ENCODE assay signal across 25 mouse cellular contexts in the genomic region with DNA sequence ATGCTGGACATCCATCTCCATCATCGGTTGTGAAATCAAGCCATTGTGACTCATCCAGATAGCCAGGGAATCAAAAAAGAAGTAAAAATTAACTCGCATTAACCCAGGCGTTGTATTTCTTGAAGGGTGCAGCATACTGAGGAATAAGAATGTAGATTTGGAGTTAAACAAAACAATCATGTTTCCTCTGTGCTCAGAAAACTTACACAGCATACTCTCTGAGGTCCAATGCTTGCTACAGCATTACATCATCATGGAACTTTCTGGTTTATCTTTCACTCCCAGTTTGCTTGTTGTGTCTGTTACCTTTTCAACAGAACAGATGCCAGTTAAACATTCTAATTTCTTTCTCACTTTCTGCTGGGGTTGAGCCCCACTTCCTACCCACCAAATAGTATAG.
A peak's percentile ranks its signal among the peaks of the same experiment; 100 is the strongest.
DNase-seq lines count a peak whose midpoint lies in the region; TF ChIP-seq lines count a peak whose summit lies in the region.
"Had no signal": no experiment of that assay in that cellular context is flagged by ENCODE, and none has a peak within 500 bp of the region (broad histone marks: within the 10 kb centered on the region; RNA-seq: fewer than 3 reads in every experiment).

No protein-coding gene starts in this region.

- H3K79me2 ChIP-seq in myocyte (ENCODE audit: control insufficient read depth, insufficient read depth), result no peaks in the 10 kb centered on the region

- no peak for TF ChIP-seq POLR2A in myocyte (IDR thresholded peaks at IDR 0.05; ENCODE audit: insufficient read length, low read depth)

- no peak overlapping the region for H3K4me3 ChIP-seq in myocyte
- H3K4me3 ChIP-seq: embryonic facial prominence, embryonic 10.5 days; embryonic facial prominence, embryonic 13.5 days; erythroblast, embryonic 14.5 days; forebrain, embryonic 10.5 days; forebrain, embryonic 13.5 days; hindbrain, embryonic 10.5 days; hindbrain, embryonic 13.5 days; intestine, embryonic 15.5 days had no signal

- no peak overlapping the region for H3ac ChIP-seq in myocyte (ENCODE audit: control insufficient read depth, insufficient read length)

- DNase-seq in adrenal gland, postnatal 36 days, result peak; percentile 5 to 17
- DNase-seq in adrenal gland, postnatal 14 days, result no peak
- DNase-seq in lung, postnatal 14 days, result peak; percentile 8
- DNase-seq in lung, postnatal 10 days, result no peak
- DNase-seq in 416B (ENCODE audit: low read depth), result peak; percentile 26
- DNase-seq in right cerebral cortex, adult 18-20 months, result no peak
- DNase-seq: adrenal gland, postnatal 10 days; cerebellum, adult 11-12 months; cerebellum, adult 8-10 months; cerebellum, postnatal 10 days; cerebellum, postnatal 36 days; embryo, embryonic 11 days; gastrocnemius, postnatal 14 days; heart, adult 11 months had no signal

- no peaks in the 10 kb centered on the region for H3K27me3 ChIP-seq in myocyte (ENCODE audit: control insufficient read depth, insufficient read depth, insufficient read length)
- H3K27me3 ChIP-seq: embryonic facial prominence, embryonic 13.5 days; forebrain, embryonic 13.5 days; hindbrain, embryonic 13.5 days; intestine, embryonic 15.5 days had no signal

- H3K4me2 ChIP-seq in myocyte (ENCODE audit: low read depth), result no peak overlapping the region
- H3K4me2 ChIP-seq: embryonic facial prominence, embryonic 13.5 days; forebrain, embryonic 13.5 days; heart, embryonic 11.5 days; hindbrain, embryonic 13.5 days; intestine, embryonic 15.5 days had no signal

- H3K36me3 ChIP-seq in myocyte (ENCODE audit: control insufficient read depth, insufficient read depth), result no peaks in the 10 kb centered on the region
- H3K36me3 ChIP-seq: embryonic facial prominence, embryonic 10.5 days; embryonic facial prominence, embryonic 13.5 days; forebrain, embryonic 10.5 days; G1E; hindbrain, embryonic 10.5 days; hindbrain, embryonic 13.5 days; intestine, embryonic 15.5 days had no signal

TF ChIP-seq in myocyte, 11 proteins besides CTCF, POLR2A, EP300 and RAD21:
- TF ChIP-seq REST (IDR thresholded peaks at IDR 0.05; ENCODE audit: insufficient read depth, insufficient read length), result no peak
- TF ChIP-seq CEBPB (IDR thresholded peaks at IDR 0.05; ENCODE audit: insufficient read depth, poor library complexity, severe bottlenecking), result peak; percentile 71; the same call in 1 of the 2 replicates

Comparison
In these comparisons a context has a peak if more than half of its experiments do, and no peak if none do; other contexts are left out.
1. DNase-seq: peak in adrenal gland, postnatal 36 days (2 of 2), lung, postnatal 14 days (single experiment) and 416B (single experiment); none in adrenal gland, postnatal 14 days (single experiment), lung, postnatal 10 days (single experiment) and right cerebral cortex, adult 18-20 months (single experiment).